Mouse (Mus musculus) E14TG2a.4 (cell line): ENCODE measurements at regions not wholly inside any gene's neighbourhood (a gene's known extent, or its start where the extent isn't known, plus 50 kb on each side); places are given as distances from the start of the nearest gene placed in this dataset.
"Not testable (repeated sequence)": the region's sequence is repeated elsewhere in the genome, so short reads cannot be mapped to it uniquely, and the experiment has no call there.

Experiments
- H3K27me3 ChIP-seq: 2 replicates; pipeline ENCODE4 v1.6.1; 2014; ENCODE audit warnings: low read length, control low read depth; ENCODE audit not compliant: insufficient read depth
- H3K36me3 ChIP-seq: 2 replicates; pipeline ENCODE4 v1.6.1; 2014; ENCODE audit warnings: low read length, control low read depth; ENCODE audit not compliant: insufficient read depth
- H3K4me1 ChIP-seq: replicated peaks from 2 replicates; pipeline ENCODE4 v1.6.1; 2014; ENCODE audit warnings: low read depth, low read length, control low read depth
- H3K4me3 ChIP-seq: replicated peaks from 2 replicates; pipeline ENCODE4 v1.5.1; 2014; ENCODE audit warnings: mild to moderate bottlenecking, low read length
- H3K9me3 ChIP-seq: 2 replicates; pipeline ENCODE4 v1.6.1; 2014; ENCODE audit warnings: low read length, control low read depth

DNA sequence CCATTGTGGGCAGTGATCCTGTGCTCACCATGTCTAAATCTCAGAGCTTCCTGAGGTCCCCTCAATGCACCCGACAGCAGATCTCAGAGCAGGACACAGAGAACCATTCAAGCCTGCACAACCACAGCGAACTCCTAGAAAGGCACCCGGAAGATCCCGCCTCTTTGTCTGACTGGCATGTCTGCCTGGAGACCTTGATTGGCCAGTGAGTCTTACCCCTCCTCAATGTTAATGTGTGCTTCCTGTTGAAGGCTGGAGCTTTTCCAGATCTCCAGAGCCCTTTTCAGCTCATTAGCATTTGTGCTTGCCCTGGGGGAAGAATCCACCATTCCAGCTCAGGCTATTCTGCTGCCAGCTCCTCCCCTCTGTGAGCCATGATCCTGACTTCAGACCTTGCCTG is 91.8 kb downstream of the 2410141K09Rik start:
- not testable (repeated sequence) for H3K4me1 ChIP-seq, H3K36me3 ChIP-seq, H3K9me3 ChIP-seq, H3K4me3 ChIP-seq, H3K27me3 ChIP-seq

DNA sequence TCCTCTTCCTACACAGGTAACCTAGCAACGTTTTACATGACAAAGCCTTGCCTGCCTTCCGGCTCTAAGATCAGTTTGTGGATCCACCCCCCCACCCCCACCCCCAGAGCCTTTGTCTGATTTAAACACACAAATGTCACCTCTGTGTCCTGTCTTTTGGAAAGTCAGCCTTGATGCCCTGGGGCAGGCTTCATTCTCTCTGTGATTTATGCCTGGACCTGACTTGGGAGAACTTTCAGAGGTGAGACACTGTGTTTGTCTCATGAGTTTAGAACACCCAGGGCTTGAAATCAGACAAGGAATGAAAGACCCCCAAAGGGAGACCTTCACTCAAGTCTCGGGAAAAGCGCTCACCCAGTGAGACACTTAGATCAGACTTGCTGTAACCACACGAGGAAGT is 92.9 kb upstream of the Gm10772 start:
- H3K4me1 ChIP-seq, H3K27me3 ChIP-seq, H3K4me3 ChIP-seq, H3K36me3 ChIP-seq, H3K9me3 ChIP-seq: not testable (repeated sequence)

DNA sequence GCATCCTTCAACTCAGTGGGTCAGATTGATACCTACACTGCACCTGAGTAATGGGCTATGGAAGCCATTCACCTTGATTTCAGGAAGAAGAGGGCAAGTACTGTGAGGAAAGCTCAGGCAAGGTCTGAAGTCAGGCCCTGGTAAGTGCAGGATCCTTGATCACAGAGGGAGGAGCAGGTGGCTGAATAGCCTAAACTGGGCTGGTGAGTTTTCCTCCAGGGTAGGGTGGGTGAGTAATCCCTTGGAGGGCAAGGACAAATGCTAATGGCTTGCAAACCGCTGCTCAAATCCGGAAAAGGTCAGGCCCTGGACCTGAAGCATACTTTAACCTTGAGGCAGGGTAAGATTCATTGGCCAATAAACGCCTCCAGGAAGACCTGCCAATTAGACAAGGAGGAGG is 84.4 kb upstream of the Gm10772 start:
- not testable (repeated sequence) for H3K9me3 ChIP-seq, H3K27me3 ChIP-seq, H3K36me3 ChIP-seq, H3K4me3 ChIP-seq, H3K4me1 ChIP-seq

DNA sequence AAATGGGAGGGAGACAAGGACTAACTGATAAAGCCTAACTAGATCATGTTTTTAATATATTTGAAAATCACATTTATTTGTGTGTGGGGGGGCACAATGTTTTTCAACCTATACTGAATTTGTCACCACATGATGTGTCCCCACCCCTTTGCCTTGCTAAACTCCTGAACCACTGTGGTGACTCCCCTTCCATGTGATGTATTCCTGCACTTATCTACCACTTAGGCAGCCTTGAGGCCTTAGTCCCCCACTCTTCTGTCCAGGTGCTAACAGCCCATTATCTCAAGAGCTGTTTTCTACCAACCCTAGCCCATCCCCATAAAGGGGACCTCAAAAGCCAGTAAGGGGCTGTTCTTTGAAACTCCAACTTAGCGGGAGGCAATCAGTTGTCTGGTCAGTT is 72.5 kb upstream of the Gm10772 start:
- H3K9me3 ChIP-seq, H3K36me3 ChIP-seq, H3K4me1 ChIP-seq, H3K27me3 ChIP-seq, H3K4me3 ChIP-seq: not testable (repeated sequence)

DNA sequence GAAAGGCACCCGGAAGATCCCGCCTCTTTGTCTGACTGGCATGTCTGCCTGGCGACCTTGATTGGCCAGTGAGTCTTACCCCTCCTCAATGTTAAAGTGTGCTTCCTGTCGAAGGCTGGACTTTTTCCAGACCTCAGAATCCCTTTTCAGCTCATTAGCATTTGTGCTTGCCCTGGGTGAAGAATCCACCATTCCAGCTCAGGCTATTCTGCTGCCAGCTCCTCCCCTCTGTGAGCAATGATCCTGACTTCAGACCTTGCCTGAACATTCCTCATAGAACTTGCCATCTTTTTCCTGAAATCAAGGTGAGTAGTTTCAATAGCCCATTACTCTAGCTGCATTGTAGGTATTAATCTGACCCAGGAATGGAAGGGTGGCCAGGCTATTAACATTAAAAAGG is 64.0 kb upstream of the Gm10772 start:
- H3K4me1 ChIP-seq, H3K9me3 ChIP-seq, H3K36me3 ChIP-seq, H3K27me3 ChIP-seq: not testable (repeated sequence)
- peak overlapping the region; percentile 68 for H3K4me3 ChIP-seq
